Mouse (Mus musculus) lung, adult 2 months (tissue): Measurements from ENCODE around the gene Foxp1. TPM values are rescaled to one million over a fixed set of nuclear protein-coding genes. Genes with fewer than 3 reads are reported as not detected.
A peak's percentile ranks its signal among the peaks of the same experiment; 100 is the strongest.

ENCODE experiments used
- DNase-seq: peaks from one replicate; pipeline ENCODE4 v3.0.0; 2022
- H3K4me1 ChIP-seq: fragments of 200-500 bp; 2 replicates; pipeline ENCODE4 v1.6.1; 2011; ENCODE audit warnings: low read length; ENCODE audit not compliant: control insufficient read depth, insufficient read depth
- H3K4me3 ChIP-seq: fragments of 200-500 bp; replicated peaks from 2 replicates; pipeline ENCODE3; 2011; ENCODE audit warnings: low read depth, mild to moderate bottlenecking, control low read depth, low read length; ENCODE audit errors: extremely low read depth
- CTCF ChIP-seq: fragments of 200-500 bp; IDR thresholded peaks from 2 replicates; pipeline ENCODE4 v1.5.1; 2011; ENCODE audit warnings: mild to moderate bottlenecking, low read length, control low read depth; ENCODE audit not compliant: insufficient read depth
- POLR2A ChIP-seq: fragments of 200-500 bp; IDR thresholded peaks from 2 replicates; pipeline ENCODE4 v1.6.1; 2011; ENCODE audit warnings: low read depth, mild to moderate bottlenecking, control low read depth, low read length, borderline replicate concordance; ENCODE audit errors: extremely low read depth
- WGBS: fragments of 180-500 bp; shearing (Covaris S2); methylation state at CpG from one replicate; pipeline ENCODE4 v1.1.7; 2018; 5-methylcytosine and 5-hydroxymethylcytosine counted together
- polyA plus RNA-seq: library from polyadenylated mRNA; depleted of rRNA; stranded (reverse); fragments of >200 nt; gene quantifications from 2 replicates; pipeline ENCODE4 v1.2.3, GENCODE M21; 2012

The Foxp1 gene
- polyA plus RNA-seq, 1 experiment, result 135 TPM

GRCm38 (mm10) chr6:99188366-99189216 lies 333.9 kb downstream of the Foxp1 start:
- TF ChIP-seq CTCF, result no peak
- no peak for TF ChIP-seq POLR2A
- Histone ChIP-seq H3K4me1 (peaks cover 11% of the 10 kb centered on the region), H3K4me3 (no peak overlapping the region)
- 47% methylated on average over 4 of the region's 4 CpGs for WGBS
- DNase-seq, result no peak

- DNase-seq, result no peak
- 65% methylated on average over 3 of the region's 3 CpGs for WGBS
- H3K4me1 ChIP-seq, result peaks cover 9% of the 10 kb centered on the region
- no peak overlapping the region for H3K4me3 ChIP-seq
- no peak for TF ChIP-seq CTCF
- no peak for TF ChIP-seq POLR2A
Observed at GRCm38 (mm10) chr6:99187914-99188313, 334.6 kb downstream of the Foxp1 start.

GRCm38 (mm10) chr6:99187415-99187814 lies 335.1 kb downstream of the Foxp1 start:
- WGBS, result 73% methylated on average over 2 of the region's 2 CpGs
- Histone ChIP-seq H3K4me1 (peaks cover 7% of the 10 kb centered on the region), H3K4me3 (no peak overlapping the region)
- TF ChIP-seq CTCF (no peak), POLR2A (no peak)
- DNase-seq, result no peak

- peaks cover 3% of the 10 kb centered on the region for H3K4me1 ChIP-seq
- no peak for DNase-seq
- H3K4me3 ChIP-seq, result no peak overlapping the region
- 80% methylated on average over 7 of the region's 7 CpGs for WGBS
- TF ChIP-seq POLR2A (no peak), CTCF (no peak)
Observed at GRCm38 (mm10) chr6:99186569-99186968, 336.0 kb downstream of the Foxp1 start.

- 88% methylated on average over 2 of the region's 2 CpGs for WGBS
- Histone ChIP-seq H3K4me3 (no peak overlapping the region), H3K4me1 (peaks cover 3% of the 10 kb centered on the region; the same call in 1 of the 2 replicates)
- DNase-seq, result no peak
- TF ChIP-seq CTCF (no peak), POLR2A (no peak)
Observed at GRCm38 (mm10) chr6:99185797-99186196, 336.7 kb downstream of the Foxp1 start.

GRCm38 (mm10) chr6:99184051-99184450 lies 338.5 kb downstream of the Foxp1 start:
- Histone ChIP-seq H3K4me1 (peaks cover 3% of the 10 kb centered on the region; the same call in 1 of the 2 replicates), H3K4me3 (no peak overlapping the region)
- no peak for DNase-seq
- no peak for TF ChIP-seq CTCF
- TF ChIP-seq POLR2A, result no peak
- 93% methylated on average over 5 of the region's 5 CpGs for WGBS

- no peak overlapping the region for H3K4me3 ChIP-seq
- WGBS, result 85% methylated on average over 4 of the region's 4 CpGs
- H3K4me1 ChIP-seq, result no peaks in the 10 kb centered on the region
- TF ChIP-seq POLR2A (no peak), CTCF (no peak)
- DNase-seq, result no peak
Observed at GRCm38 (mm10) chr6:99182777-99183176, 339.7 kb downstream of the Foxp1 start.

- TF ChIP-seq POLR2A, result no peak
- no peak for TF ChIP-seq CTCF
- H3K4me1 ChIP-seq, result peaks cover 31% of the 10 kb centered on the region
- WGBS, result 79% methylated on average over 3 of the region's 3 CpGs
- no peak for DNase-seq
- no peak overlapping the region for H3K4me3 ChIP-seq
Observed at GRCm38 (mm10) chr6:99176216-99176615, 346.3 kb downstream of the Foxp1 start.

GRCm38 (mm10) chr6:99175377-99175776 lies 347.1 kb downstream of the Foxp1 start:
- WGBS, result 54% methylated on average over 5 of the region's 5 CpGs
- no peak for TF ChIP-seq CTCF
- no peak for TF ChIP-seq POLR2A
- peak; percentile 46 for DNase-seq
- H3K4me1 ChIP-seq, result peaks cover 31% of the 10 kb centered on the region
- H3K4me3 ChIP-seq, result no peak overlapping the region

- Histone ChIP-seq H3K4me1 (peaks cover 33% of the 10 kb centered on the region), H3K4me3 (no peak overlapping the region)
- WGBS, result 27% methylated on average over 2 of the region's 2 CpGs
- DNase-seq, result no peak
- TF ChIP-seq CTCF, result no peak
Observed at GRCm38 (mm10) chr6:99173902-99174210, 348.7 kb downstream of the Foxp1 start.
